Mouse (Mus musculus): ENCODE data around the gene Serpinb5. TPM values are rescaled to one million over a fixed set of nuclear protein-coding genes. Genes with fewer than 3 reads are reported as not detected.

The Serpinb5 gene
- not detected for total RNA-seq (2023)

GRCm38 (mm10) chr1:106860847-106861246 is at the start of gene Serpinb5:
Serpinb5 (plus strand) TSS chr1:106861173.

Other genes with a start within 250 kb of the Serpinb5 start
- 182 TPM for gene Bcl2, start 146.9 kb upstream of the Serpinb5 start, total RNA-seq (2023)
- gene Kdsr, start 101.4 kb upstream of the Serpinb5 start, total RNA-seq (2023), result 45.8 TPM
- gene Vps4b, start 64.4 kb upstream of the Serpinb5 start, total RNA-seq (2023), result 121 TPM
- gene Serpinb12, start 73.3 kb downstream of the Serpinb5 start, total RNA-seq (2023), result not detected
- not detected for gene Serpinb13, start 119.8 kb downstream of the Serpinb5 start, total RNA-seq (2023)
- not detected for gene Serpinb3a, start 191.1 kb downstream of the Serpinb5 start, total RNA-seq (2023)
- not detected for gene Serpinb3d, start 222.3 kb downstream of the Serpinb5 start, total RNA-seq (2023)